Mouse (Mus musculus) testis, adult 2 months (tissue): ENCODE measurements at regions not wholly inside any gene's neighbourhood (a gene's known extent, or its start where the extent isn't known, plus 50 kb on each side); places are given as distances from the start of the nearest gene placed in this dataset.

ENCODE experiments used
- H3K27ac ChIP-seq: fragments of 200-500 bp; 2 replicates; pipeline ENCODE4 v1.5.1; 2012; ENCODE audit warnings: low read depth, low read length; ENCODE audit not compliant: control insufficient read depth, insufficient read depth
- H3K27me3 ChIP-seq: fragments of 200-500 bp; 2 replicates; pipeline ENCODE4 v1.6.1; 2012; ENCODE audit warnings: mild to moderate bottlenecking, low read length, moderate library complexity; ENCODE audit not compliant: control insufficient read depth, insufficient read depth
- H3K36me3 ChIP-seq: fragments of 200-500 bp; 2 replicates; pipeline ENCODE4 v1.6.1; 2012; ENCODE audit warnings: mild to moderate bottlenecking, low read length; ENCODE audit not compliant: control insufficient read depth, insufficient read depth
- H3K4me1 ChIP-seq: fragments of 200-500 bp; 2 replicates; pipeline ENCODE4 v1.6.1; 2012; ENCODE audit warnings: low read length; ENCODE audit not compliant: control insufficient read depth, insufficient read depth
- H3K4me3 ChIP-seq: fragments of 200-500 bp; 2 replicates; pipeline ENCODE4 v1.5.1; 2012; ENCODE audit warnings: low read depth, mild to moderate bottlenecking, low read length, moderate library complexity, mixed read lengths; ENCODE audit not compliant: control insufficient read depth
- CTCF ChIP-seq: fragments of 200-500 bp; IDR thresholded peaks from 2 replicates; pipeline ENCODE4 v1.5.1; 2012; ENCODE audit warnings: low read depth, mild to moderate bottlenecking, inconsistent platforms, low read length, moderate library complexity; ENCODE audit not compliant: control insufficient read depth, insufficient read depth, insufficient replicate concordance
- POLR2A ChIP-seq: fragments of 200-500 bp; IDR thresholded peaks from 2 replicates; pipeline ENCODE4 v1.6.1; 2012; ENCODE audit warnings: low read depth, mild to moderate bottlenecking, inconsistent platforms, low read length, moderate library complexity; ENCODE audit not compliant: control insufficient read depth

DNA sequence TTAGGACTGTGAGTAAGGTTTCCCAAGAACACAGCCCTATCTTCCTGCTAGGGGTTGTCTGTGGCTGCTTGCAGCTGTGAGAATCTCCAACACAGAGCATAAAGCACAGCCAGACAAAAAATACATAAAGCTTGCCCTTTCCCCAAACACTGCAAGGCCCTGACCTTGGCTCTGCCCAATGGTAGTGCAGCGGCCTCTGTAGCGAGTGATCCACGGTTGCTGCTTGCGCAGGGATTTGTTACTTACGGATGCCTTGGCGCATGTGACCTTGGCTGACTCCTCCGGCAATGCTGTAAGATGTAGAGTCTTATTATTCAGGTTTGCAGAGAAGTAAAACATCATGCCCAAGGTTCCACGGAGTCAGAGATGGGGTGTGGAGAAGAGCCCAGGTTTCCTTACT, 61.4 kb upstream of the Zfp703 start:
- H3K4me3 ChIP-seq: no peak overlapping the region
- no peaks in the 10 kb centered on the region for H3K27me3 ChIP-seq
- H3K36me3 ChIP-seq: no peaks in the 10 kb centered on the region
- no peak for TF ChIP-seq CTCF
- no peak for TF ChIP-seq POLR2A
- no peak overlapping the region for H3K27ac ChIP-seq
- H3K4me1 ChIP-seq: no peaks in the 10 kb centered on the region

DNA sequence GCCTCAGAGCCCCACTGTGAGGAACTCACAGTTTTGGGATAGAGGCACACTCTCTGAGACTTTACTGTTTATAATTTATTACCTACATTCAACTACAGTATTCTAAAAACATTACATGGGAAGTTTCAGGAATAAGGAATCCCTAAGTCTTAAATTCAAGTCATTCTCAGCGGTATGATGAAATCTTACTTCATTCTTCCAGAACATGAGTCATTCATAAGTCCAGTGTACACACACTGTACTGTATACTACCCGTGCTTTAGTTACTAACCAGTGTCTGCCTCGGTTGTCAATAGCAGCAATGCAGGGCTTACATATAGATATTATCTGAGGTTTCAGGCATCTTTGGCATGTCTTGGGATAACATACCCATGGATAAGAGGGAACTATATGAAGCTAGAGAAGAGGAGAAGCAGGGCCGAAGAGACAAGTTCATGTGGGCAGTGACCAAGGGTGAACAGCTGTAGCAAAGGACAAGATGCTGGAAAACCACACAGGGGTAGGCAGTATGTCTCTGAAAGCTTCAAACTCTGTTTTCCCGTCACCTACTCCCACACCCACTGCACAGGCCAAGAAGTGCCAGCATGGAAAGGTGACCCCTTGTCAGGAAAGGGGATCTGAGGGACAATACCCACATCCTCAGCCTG, 55.5 kb upstream of the Zfp703 start:
- H3K4me1 ChIP-seq: no peaks in the 10 kb centered on the region
- H3K27me3 ChIP-seq: no peaks in the 10 kb centered on the region
- no peaks in the 10 kb centered on the region for H3K36me3 ChIP-seq
- no peak overlapping the region for H3K4me3 ChIP-seq
- H3K27ac ChIP-seq: no peak overlapping the region
- TF ChIP-seq CTCF: no peak
- no peak for TF ChIP-seq POLR2A

GRCm38 (mm10) chr8:26922178-26922540, 55.0 kb upstream of the Zfp703 start:
- no peaks in the 10 kb centered on the region for H3K36me3 ChIP-seq
- no peak overlapping the region for H3K27ac ChIP-seq
- no peaks in the 10 kb centered on the region for H3K27me3 ChIP-seq
- H3K4me1 ChIP-seq: no peaks in the 10 kb centered on the region
- H3K4me3 ChIP-seq: no peak overlapping the region
- TF ChIP-seq POLR2A (no peak), CTCF (no peak)

DNA sequence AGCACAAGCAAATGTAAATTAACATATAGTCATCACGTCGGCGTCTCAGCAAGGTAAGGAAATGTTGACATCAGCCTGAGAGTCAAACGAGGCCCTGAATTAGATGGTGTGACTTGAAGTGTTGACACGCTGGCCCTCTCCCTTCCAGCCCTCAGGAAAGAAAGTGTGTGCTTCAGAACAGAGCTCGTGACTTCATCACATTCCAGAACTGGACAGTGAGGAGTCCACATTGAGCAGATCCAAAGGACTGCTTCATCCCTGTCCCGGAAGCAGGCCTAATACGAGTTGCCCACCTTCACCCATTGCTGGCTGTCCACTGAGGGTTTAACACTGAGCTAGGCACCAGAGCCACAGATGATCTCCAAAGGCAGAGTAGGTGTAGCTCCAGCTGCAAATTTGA, 54.0 kb upstream of the Zfp703 start:
- Histone ChIP-seq H3K4me3 (no peak overlapping the region), H3K36me3 (no peaks in the 10 kb centered on the region), H3K27me3 (no peaks in the 10 kb centered on the region), H3K27ac (no peak overlapping the region), H3K4me1 (no peaks in the 10 kb centered on the region)
- TF ChIP-seq CTCF (no peak), POLR2A (no peak)
